Comparison of ENCODE assay signal across 8 mouse cellular contexts in genomic region chr13:112439105-112439818, GRCm38 (mm10). TPM values are rescaled to one million over a fixed set of nuclear protein-coding genes. Genes with fewer than 3 reads are reported as not detected.
DNase-seq lines count a peak whose midpoint lies in the region; ATAC-seq and TF ChIP-seq lines count a peak whose summit lies in the region.

No protein-coding gene starts in this region.

- no peak for DNase-seq in gastrocnemius, adult 2 months
- DNase-seq in gastrocnemius, postnatal 14 days, result no peak
- DNase-seq in MEL (ENCODE audit: low read depth, low spot score), result peak; percentile 59
- no peak for DNase-seq in liver, embryonic 11.5 days (ENCODE audit: low spot score)
- DNase-seq in gastrocnemius, adult 18-20 months (ENCODE audit: low spot score), result no peak
- no peak for DNase-seq in left cerebral cortex, postnatal 4 days

- peak overlapping the region; percentile 26 for H3K4me2 ChIP-seq in forebrain, embryonic 15.5 days (replicated peaks)
- peak overlapping the region; percentile 57 for H3K4me2 ChIP-seq in liver, embryonic 11.5 days
- H3K4me2 ChIP-seq in stomach, embryonic 15.5 days, result peak overlapping the region; percentile 43

- intact Hi-C loops in gastrocnemius, adult 2 months (cut with DNase I), result no loop called here
- intact Hi-C loops in gastrocnemius, postnatal 14 days (cut with DNase I; ENCODE audit: low total_unique reads), result no loop called here
- intact Hi-C loops in left cerebral cortex, postnatal 4 days (cut with DNase I), result no loop called here

- H3K9me3 ChIP-seq in MEL (replicated peaks; ENCODE audit: insufficient read depth, low read length), result no peaks in the 10 kb centered on the region
- H3K9me3 ChIP-seq in forebrain, embryonic 15.5 days, result no peaks in the 10 kb centered on the region
- H3K9me3 ChIP-seq in liver, embryonic 11.5 days (ENCODE audit: control insufficient read depth, low read length), result no peaks in the 10 kb centered on the region
- no peaks in the 10 kb centered on the region for H3K9me3 ChIP-seq in stomach, embryonic 15.5 days

- TF ChIP-seq RAD21 in MEL (IDR thresholded peaks at IDR 0.05; ENCODE audit: low read depth, low read length), result no peak

- peak overlapping the region; percentile 51 for H3K4me3 ChIP-seq in gastrocnemius, adult 2 months
- no peak overlapping the region for H3K4me3 ChIP-seq in MEL (ENCODE audit: control insufficient read depth in 1 of 2, insufficient read depth in 1 of 2, low read depth in 2 of 2, low read length in 2 of 2)
- H3K4me3 ChIP-seq in forebrain, embryonic 15.5 days, result no peak overlapping the region
- H3K4me3 ChIP-seq in liver, embryonic 11.5 days (ENCODE audit: low read depth, low read length), result no peak overlapping the region
- no peak overlapping the region; the same call in 1 of the 2 replicates for H3K4me3 ChIP-seq in stomach, embryonic 15.5 days (replicated peaks)

- peaks cover 3 to 6% of the 10 kb centered on the region in 2 experiments for H3K27me3 ChIP-seq in MEL (ENCODE audit: control insufficient read depth in 1 of 2, insufficient read depth in 2 of 2, low read length in 2 of 2)
- no peaks in the 10 kb centered on the region for H3K27me3 ChIP-seq in forebrain, embryonic 15.5 days
- no peaks in the 10 kb centered on the region for H3K27me3 ChIP-seq in liver, embryonic 11.5 days (replicated peaks; ENCODE audit: control insufficient read depth, insufficient read depth, low read length)
- H3K27me3 ChIP-seq in stomach, embryonic 15.5 days (replicated peaks), result no peaks in the 10 kb centered on the region

- H3K4me1 ChIP-seq in MEL (ENCODE audit: control insufficient read depth in 1 of 2, insufficient read depth in 2 of 2, low read length in 2 of 2), result peaks cover 0 to 19% of the 10 kb centered on the region in 2 experiments; a peak in 2 of 4 replicates
- peaks cover 6% of the 10 kb centered on the region; the same call in 1 of the 2 replicates for H3K4me1 ChIP-seq in forebrain, embryonic 15.5 days
- H3K4me1 ChIP-seq in liver, embryonic 11.5 days (replicated peaks; ENCODE audit: control insufficient read depth, insufficient read depth, low read length), result no peaks in the 10 kb centered on the region; the same call in 1 of the 2 replicates
- H3K4me1 ChIP-seq in stomach, embryonic 15.5 days, result peaks cover 11% of the 10 kb centered on the region

- H3K79me2 ChIP-seq in MEL (ENCODE audit: control insufficient read depth, insufficient read depth, low read length, poor library complexity), result no peaks in the 10 kb centered on the region

- H3K9ac ChIP-seq in MEL (ENCODE audit: control insufficient read depth, low read depth, low read length, poor library complexity, severe bottlenecking), result no peak overlapping the region
- H3K9ac ChIP-seq in forebrain, embryonic 15.5 days (replicated peaks), result no peak overlapping the region
- no peak overlapping the region for H3K9ac ChIP-seq in liver, embryonic 11.5 days (ENCODE audit: low read depth, low read length)
- no peak overlapping the region for H3K9ac ChIP-seq in stomach, embryonic 15.5 days

- ATAC-seq in forebrain, embryonic 15.5 days (replicated peaks), result no peak
- ATAC-seq in liver, embryonic 11.5 days (replicated peaks; ENCODE audit: low FRiP score), result no peak
- no peak for ATAC-seq in stomach, embryonic 15.5 days (ENCODE audit: insufficient read depth, low FRiP score, low read depth)

- peaks cover 0 to 12% of the 10 kb centered on the region in 2 experiments; a peak in 2 of 4 replicates for H3K36me3 ChIP-seq in MEL (ENCODE audit: control insufficient read depth in 1 of 2, insufficient read depth in 2 of 2, low read length in 2 of 2)
- H3K36me3 ChIP-seq in forebrain, embryonic 15.5 days, result no peaks in the 10 kb centered on the region
- no peaks in the 10 kb centered on the region for H3K36me3 ChIP-seq in liver, embryonic 11.5 days (ENCODE audit: control insufficient read depth, insufficient read depth, low read length)
- no peaks in the 10 kb centered on the region for H3K36me3 ChIP-seq in stomach, embryonic 15.5 days

- no peak for TF ChIP-seq CTCF in gastrocnemius, adult 2 months (IDR thresholded peaks at IDR 0.05)
- no peak for TF ChIP-seq CTCF in MEL (IDR thresholded peaks at IDR 0.05 in 2 of 3, conservative IDR thresholded peaks at IDR 0.05 in 1 of 3; ENCODE audit: control insufficient read depth in 1 of 3, insufficient read depth in 1 of 3, low read depth in 2 of 3, low read length in 3 of 3, poor library complexity in 1 of 3, severe bottlenecking in 1 of 3)

- no peak for TF ChIP-seq POLR2A in MEL (IDR thresholded peaks at IDR 0.05; ENCODE audit: control insufficient read depth in 1 of 2, insufficient read depth in 1 of 2, low read depth in 1 of 2, low read length in 2 of 2, poor library complexity in 1 of 2)

- H3K27ac ChIP-seq in gastrocnemius, adult 2 months, result peak overlapping the region; percentile 2
- no peak overlapping the region for H3K27ac ChIP-seq in MEL (ENCODE audit: control insufficient read depth, low read depth, low read length)
- H3K27ac ChIP-seq in forebrain, embryonic 15.5 days (replicated peaks), result no peak overlapping the region
- H3K27ac ChIP-seq in liver, embryonic 11.5 days (ENCODE audit: low read depth, low read length), result no peak overlapping the region
- peak overlapping the region; percentile 21; the same call in 1 of the 2 replicates for H3K27ac ChIP-seq in stomach, embryonic 15.5 days

- peak in 1 of 2 experiments; percentile 3; a peak in 2 of 4 replicates for TF ChIP-seq EP300 in MEL (IDR thresholded peaks at IDR 0.05; ENCODE audit: low read depth in 1 of 2, low read length in 2 of 2)

- 51% methylated on average over 15 of the region's 15 CpGs for WGBS in forebrain, embryonic 15.5 days
- WGBS in liver, embryonic 11.5 days, result 18% methylated on average over 15 of the region's 15 CpGs
- 30% methylated on average over 15 of the region's 15 CpGs for WGBS in stomach, embryonic 15.5 days

TF ChIP-seq in MEL, 35 proteins besides CTCF, POLR2A, EP300 and RAD21:
- TF ChIP-seq MYB (IDR thresholded peaks at IDR 0.05; ENCODE audit: low read depth, low read length), result no peak
- TF ChIP-seq USF1 (IDR thresholded peaks at IDR 0.05; ENCODE audit: low read depth, low read length), result no peak
- peak; percentile 79 for TF ChIP-seq GATA1 (IDR thresholded peaks at IDR 0.05; ENCODE audit: low read depth, low read length)
- 0 out of 2 replicates have a peak, but pooled peaks have one; percentile 30 for TF ChIP-seq MXI1 (IDR thresholded peaks at IDR 0.05; ENCODE audit: low read depth, low read length)
- no peak for TF ChIP-seq CHD1 (IDR thresholded peaks at IDR 0.05; ENCODE audit: low read depth, low read length)
- peak; percentile 91 for TF ChIP-seq MAX (IDR thresholded peaks at IDR 0.05; ENCODE audit: low read length)
- TF ChIP-seq TBP (IDR thresholded peaks at IDR 0.05; ENCODE audit: low read depth, low read length), result no peak
- TF ChIP-seq MEF2A (IDR thresholded peaks at IDR 0.05; ENCODE audit: extremely low read depth, insufficient replicate concordance, low read depth, low read length, poor library complexity, severe bottlenecking), result no peak
- peak; percentile 85 for TF ChIP-seq BHLHE40 (IDR thresholded peaks at IDR 0.05; ENCODE audit: borderline replicate concordance, low read depth, low read length)
- TF ChIP-seq SMC3 (IDR thresholded peaks at IDR 0.05; ENCODE audit: low read depth, low read length), result no peak
- TF ChIP-seq MYC (IDR thresholded peaks at IDR 0.05; ENCODE audit: low read depth, low read length), result peak; percentile 60
- no peak for TF ChIP-seq ZMIZ1 (IDR thresholded peaks at IDR 0.05; ENCODE audit: low read depth, low read length)
- TF ChIP-seq SIN3A (IDR thresholded peaks at IDR 0.05; ENCODE audit: low read length), result 0 out of 2 replicates have a peak, but pooled peaks have one; percentile 22
- peak; percentile 43; the same call in 1 of the 2 replicates for TF ChIP-seq ETS1 (IDR thresholded peaks at IDR 0.05; ENCODE audit: low read depth, low read length)
TF ChIP-seq in MEL: peak in this region for 7.

RNA-seq across cellular contexts. Expression of gene Il6st, which starts 24.6 kb away (rescaled TPM):
- 100 to 1,000 TPM; 171 to 183 TPM for total RNA-seq in gastrocnemius, adult 2 months (2021)
- total RNA-seq in gastrocnemius, postnatal 14 days (2021), result 100 to 1,000 TPM; 112 to 121 TPM
- total RNA-seq in MEL (2012; rRNA removed), result 1.7 TPM in 2 replicates
- polyA plus RNA-seq in MEL (2012; ENCODE audit: insufficient read depth in 1 of 2, insufficient read length in 2 of 2, low read depth in 1 of 2, low replicate concordance in 2 of 2, missing spikeins in 1 of 2), result 1 to 10 TPM in 1 of 2 experiments, not detected in 1; 3.7 TPM
- 11.3 and 15.1 TPM in 2 replicates for polyA plus RNA-seq in forebrain, embryonic 15.5 days (2015; fragmentation: Nextera tagmentation; extraction: Ambion mirVana)
- 12.4 and 14.0 TPM in 2 replicates for polyA plus RNA-seq in liver, embryonic 11.5 days (2014; fragmentation: Nextera tagmentation; extraction: Ambion mirVana)
- 37.4 and 39.0 TPM in 2 replicates for polyA plus RNA-seq in stomach, embryonic 15.5 days (2015; fragmentation: Nextera tagmentation; extraction: Ambion mirVana)
- 100 to 1,000 TPM; 162 to 172 TPM for total RNA-seq in gastrocnemius, adult 18-20 months (2021)
- total RNA-seq in left cerebral cortex, postnatal 4 days (2021), result 10 to 100 TPM; 60.0 to 61.0 TPM

Comparison
In these comparisons a context has a peak if more than half of its experiments do, and no peak if none do; other contexts are left out.
1. H3K27ac ChIP-seq: peak in gastrocnemius, adult 2 months (single experiment) and stomach, embryonic 15.5 days (single experiment); none in MEL (single experiment), forebrain, embryonic 15.5 days (single experiment) and liver, embryonic 11.5 days (single experiment).
2. RNA of gene Il6st, which starts 24.6 kb away (total RNA-seq): 171 to 183 TPM in gastrocnemius, adult 2 months, 162 to 172 TPM in gastrocnemius, adult 18-20 months, 112 to 121 TPM in gastrocnemius, postnatal 14 days and 60.0 to 61.0 TPM in left cerebral cortex, postnatal 4 days; 1.7 TPM in MEL; every median in the first group is over 10 times any median in the second.
3. Peak in every context shown above with its lines, with median percentiles within 50 percentile points of each other: H3K4me2 ChIP-seq.